Mouse (Mus musculus) splenic B cell, adult 2 months (primary cell): ENCODE data around the gene Ppa1.

Experiments
- DNase-seq: peaks from one replicate; pipeline ENCODE4 v3.0.0-alpha.2; 2011; ENCODE audit warnings: low read depth, low spot score
- H3K27me3 ChIP-seq: 2 replicates; pipeline ENCODE4 v1.6.1; 2012; ENCODE audit warnings: mild to moderate bottlenecking, low read length, moderate library complexity, mixed read lengths; ENCODE audit not compliant: control insufficient read depth, poor library complexity, insufficient read depth, severe bottlenecking
- H3K36me3 ChIP-seq: 2 replicates; pipeline ENCODE4 v1.6.1; 2012; ENCODE audit warnings: mild to moderate bottlenecking, low read length, moderate library complexity, mixed read lengths; ENCODE audit not compliant: control insufficient read depth, poor library complexity, insufficient read depth, severe bottlenecking

Ppa1 gene

DNA sequence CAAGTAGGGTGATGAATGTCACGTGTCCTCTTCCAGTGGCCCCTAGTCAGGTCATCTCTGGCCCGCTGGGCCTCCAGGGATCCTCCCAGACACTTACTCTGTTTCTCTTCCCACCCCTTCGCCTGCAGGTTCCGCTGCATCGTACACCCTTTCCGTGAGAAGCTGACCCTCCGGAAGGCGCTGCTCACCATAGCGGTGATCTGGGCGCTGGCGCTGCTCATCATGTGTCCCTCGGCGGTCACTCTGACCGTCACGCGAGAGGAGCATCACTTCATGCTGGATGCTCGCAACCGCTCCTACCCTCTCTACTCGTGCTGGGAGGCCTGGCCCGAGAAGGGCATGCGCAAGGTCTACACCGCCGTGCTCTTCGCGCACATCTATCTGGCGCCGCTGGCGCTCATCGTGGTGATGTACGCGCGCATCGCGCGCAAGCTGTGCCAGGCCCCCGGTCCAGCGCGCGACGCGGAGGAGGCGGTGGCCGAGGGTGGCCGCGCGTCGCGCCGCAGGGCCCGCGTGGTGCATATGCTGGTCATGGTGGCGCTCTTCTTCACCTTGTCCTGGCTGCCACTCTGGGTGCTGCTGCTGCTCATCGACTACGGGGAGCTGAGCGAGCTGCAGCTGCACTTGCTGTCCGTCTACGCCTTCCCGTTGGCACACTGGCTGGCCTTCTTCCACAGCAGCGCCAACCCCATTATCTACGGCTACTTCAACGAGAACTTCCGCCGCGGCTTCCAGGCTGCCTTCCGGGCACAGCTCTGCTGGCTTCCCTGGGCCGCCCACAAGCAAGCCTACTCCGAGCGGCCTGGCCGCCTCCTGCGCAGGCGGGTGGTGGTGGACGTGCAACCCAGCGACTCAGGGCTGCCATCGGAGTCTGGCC lies 22.7 kb upstream of the Ppa1 start:
- Histone ChIP-seq H3K27me3 (no peaks in the 10 kb centered on the region), H3K36me3 (no peaks in the 10 kb centered on the region)
- peak; percentile 11 for DNase-seq

DNA sequence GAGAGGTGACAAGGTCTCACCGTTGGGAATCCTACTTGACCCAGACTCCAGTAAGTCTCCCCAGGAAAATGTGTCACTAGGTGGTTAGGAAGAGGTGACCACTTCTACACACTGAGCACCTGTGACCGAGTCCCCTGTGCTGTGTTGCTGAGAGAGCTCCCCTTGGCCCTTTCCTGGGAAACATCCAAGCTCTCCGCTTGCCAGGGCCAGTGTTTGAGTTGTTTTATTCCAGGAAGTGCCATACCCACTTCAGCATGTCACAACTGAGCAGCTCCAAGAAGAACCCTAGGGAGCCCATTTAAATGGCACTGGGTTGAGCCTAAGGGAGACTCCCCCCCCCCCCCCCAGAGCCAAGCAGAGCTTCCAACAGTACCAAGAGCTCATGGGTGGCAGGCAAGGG lies 21.8 kb upstream of the Ppa1 start:
- no peak for DNase-seq
- Histone ChIP-seq H3K27me3 (no peaks in the 10 kb centered on the region), H3K36me3 (no peaks in the 10 kb centered on the region)

DNA sequence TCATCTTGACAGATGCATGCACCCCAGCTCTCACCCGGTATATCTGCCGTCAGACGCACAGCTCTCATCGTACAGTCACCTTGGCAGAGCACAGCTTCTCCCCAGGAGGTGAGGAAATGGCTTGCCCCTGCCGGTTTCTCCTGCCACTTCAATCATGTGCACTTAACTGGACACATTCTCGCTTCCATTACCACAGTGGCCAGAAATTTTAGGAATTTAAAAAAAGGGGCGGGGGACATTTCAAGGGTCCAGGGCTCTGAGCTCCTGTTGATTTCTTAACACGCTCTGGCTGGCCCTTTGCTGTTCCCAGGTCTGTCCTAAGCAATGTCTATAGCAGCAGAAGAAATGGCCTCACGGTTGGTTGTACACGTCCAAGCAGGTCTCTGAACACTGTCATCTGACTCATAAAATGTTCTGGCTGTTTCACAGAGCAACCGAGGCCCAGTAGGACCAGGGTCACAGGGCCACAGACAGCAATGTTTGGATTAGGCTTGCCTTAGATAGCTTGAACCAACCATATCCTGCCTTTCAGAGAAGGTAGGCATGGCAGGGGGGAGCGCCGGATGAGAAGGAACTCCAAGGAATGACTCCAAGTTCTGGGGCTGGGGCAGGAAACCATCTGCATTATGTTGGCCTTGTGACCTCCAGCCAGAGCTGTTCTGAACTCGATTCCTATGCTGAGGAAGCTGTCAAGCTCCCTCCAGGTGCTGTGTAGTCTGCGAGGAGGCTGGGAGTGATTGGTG lies 21.0 kb upstream of the Ppa1 start:
- no peaks in the 10 kb centered on the region for H3K27me3 ChIP-seq
- no peaks in the 10 kb centered on the region for H3K36me3 ChIP-seq
- DNase-seq = no peak

DNA sequence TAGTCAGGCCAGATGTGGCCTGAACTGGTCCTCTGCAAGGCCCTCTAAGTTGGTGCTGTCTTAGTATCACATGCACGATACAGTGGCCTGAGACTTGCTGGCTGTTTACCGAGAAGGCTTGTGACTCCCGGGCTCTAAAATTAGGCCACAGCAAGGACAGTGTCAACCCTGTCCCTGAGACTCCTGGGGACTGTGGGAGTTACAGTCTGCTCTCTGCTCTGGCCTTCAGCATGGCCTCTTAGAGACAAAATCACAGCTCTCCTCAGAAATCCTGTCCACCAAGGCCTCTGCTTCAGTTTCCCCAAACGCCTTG lies 20.5 kb upstream of the Ppa1 start:
- Histone ChIP-seq H3K27me3 (no peaks in the 10 kb centered on the region), H3K36me3 (no peaks in the 10 kb centered on the region)
- DNase-seq = no peak

DNA sequence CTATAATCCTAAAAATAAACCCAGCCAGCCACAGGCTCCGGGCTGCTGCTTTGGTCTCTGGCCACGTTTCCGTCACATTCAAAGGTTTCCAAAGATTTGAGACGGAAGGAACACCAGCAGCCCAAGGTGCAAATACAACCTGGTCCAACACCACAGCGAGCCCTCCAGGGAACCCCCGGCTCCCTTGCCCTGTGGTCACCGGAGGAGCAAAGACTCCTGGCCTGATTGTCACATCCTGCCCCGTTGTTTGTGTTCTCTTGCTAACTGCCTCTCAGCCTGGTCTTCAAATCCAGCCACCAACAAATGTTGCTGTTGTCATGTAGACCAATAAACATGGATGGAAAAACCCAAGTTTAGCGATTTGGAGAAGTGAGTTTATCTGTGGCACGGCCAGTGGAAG lies 15.9 kb upstream of the Ppa1 start:
- Histone ChIP-seq H3K27me3 (no peaks in the 10 kb centered on the region), H3K36me3 (no peaks in the 10 kb centered on the region)
- DNase-seq = no peak

DNA sequence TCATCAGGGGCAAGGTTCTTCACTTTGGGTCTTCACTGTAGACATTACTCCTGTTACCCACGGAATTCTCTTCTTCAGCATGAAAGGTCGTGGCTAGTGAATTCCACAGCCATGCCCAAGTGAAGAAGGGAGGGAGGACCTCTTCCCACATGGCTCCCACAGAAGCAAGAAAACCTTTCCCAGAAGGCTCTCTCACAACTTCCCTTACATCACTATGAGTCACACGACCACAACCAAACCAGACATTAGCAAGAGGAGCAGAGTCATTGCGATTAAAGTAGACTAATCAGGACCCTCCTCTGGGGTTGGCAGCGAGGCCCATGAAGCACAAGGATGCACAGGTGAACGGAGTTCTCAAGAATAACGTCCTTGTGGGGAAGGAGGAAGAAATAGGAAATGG lies 11.3 kb upstream of the Ppa1 start:
- Histone ChIP-seq H3K27me3 (no peaks in the 10 kb centered on the region), H3K36me3 (no peaks in the 10 kb centered on the region)
- DNase-seq = no peak

DNA sequence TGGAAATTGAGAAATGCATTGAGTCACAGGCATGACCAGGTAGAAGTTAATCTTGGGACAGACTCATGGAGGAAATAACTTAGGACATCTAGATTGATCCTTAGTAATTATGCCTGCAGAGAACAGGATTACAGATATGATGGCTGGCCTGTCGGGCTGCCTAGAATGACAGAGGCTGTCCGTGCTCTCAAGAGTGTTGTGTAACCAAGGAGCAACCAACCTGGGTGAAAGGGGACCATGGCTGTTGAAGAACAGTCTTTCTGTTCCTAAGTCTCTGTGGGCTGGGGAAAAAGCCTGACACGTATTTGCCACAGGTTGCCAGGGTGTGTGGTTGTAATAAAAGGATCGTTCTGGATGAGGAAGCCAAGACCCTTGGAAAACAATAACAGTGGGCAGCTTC lies 8.0 kb upstream of the Ppa1 start:
- no peaks in the 10 kb centered on the region for H3K36me3 ChIP-seq
- DNase-seq = no peak
- no peaks in the 10 kb centered on the region for H3K27me3 ChIP-seq

DNA sequence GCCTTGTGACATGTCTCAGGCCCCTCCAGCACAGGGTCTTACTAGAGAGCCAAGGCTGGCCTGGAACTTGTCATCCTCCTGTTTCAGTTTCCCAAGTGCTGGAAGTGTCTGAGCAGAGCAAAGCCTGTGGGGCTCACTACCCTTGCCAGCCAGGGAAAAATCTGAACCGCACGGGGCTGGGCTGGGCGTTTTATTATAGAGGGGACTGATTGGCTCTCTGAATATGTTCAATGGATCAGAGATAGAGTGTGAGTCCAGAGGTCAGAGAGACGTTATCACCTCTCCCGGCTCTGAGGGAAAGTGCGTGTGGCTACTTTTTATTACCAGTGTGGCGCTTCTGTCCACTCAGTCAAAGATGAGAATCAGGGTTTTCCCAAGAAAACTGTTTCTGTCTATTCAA lies 1.8 kb upstream of the Ppa1 start:
- Histone ChIP-seq H3K36me3 (no peaks in the 10 kb centered on the region), H3K27me3 (no peaks in the 10 kb centered on the region)
- no peak for DNase-seq

DNA sequence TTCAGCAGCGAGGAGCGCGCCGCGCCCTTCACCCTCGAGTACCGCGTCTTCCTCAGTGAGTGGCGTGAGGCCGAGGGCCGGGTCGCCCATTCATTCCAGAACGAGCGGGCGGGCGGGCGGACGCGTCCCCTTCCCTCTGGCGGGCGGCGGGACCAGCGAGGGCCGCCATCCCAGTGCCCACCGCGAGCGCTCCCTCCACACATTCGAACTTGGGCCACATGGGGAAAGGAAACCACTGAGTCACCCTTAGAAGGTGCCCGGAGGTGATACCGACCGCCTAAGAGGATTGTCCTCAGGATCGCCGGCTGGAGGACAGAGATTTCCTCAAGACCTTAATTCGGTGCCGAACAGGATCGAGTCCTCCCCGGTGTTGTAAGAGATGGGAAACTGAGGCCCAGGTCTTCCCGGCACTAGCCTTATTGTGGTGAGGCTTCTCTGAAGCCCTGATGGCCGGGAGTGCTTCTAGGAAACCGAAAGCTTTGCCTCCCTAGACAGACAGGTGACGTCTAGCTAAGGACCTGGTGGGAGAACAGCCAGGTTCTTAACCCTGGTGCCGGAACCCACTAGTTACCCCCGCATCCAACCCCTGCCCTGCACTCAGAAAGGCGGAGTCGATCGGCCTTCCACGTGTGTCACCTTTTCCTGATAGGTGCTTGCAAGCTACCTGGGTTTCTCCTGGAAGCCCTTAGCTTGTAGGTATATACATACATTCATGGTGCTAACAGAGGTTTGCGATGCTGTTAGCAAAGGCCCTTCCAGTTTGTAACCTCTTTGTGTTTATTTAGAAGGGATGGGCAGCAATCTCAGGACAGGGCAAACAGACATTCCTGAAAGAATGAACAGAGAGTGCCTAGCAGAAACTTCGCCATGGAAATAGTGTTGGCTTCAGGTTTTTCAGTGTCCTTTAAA lies 639 bp downstream of the Ppa1 start:
- no peaks in the 10 kb centered on the region for H3K27me3 ChIP-seq
- peak; percentile 29 for DNase-seq
- H3K36me3 ChIP-seq = no peaks in the 10 kb centered on the region

DNA sequence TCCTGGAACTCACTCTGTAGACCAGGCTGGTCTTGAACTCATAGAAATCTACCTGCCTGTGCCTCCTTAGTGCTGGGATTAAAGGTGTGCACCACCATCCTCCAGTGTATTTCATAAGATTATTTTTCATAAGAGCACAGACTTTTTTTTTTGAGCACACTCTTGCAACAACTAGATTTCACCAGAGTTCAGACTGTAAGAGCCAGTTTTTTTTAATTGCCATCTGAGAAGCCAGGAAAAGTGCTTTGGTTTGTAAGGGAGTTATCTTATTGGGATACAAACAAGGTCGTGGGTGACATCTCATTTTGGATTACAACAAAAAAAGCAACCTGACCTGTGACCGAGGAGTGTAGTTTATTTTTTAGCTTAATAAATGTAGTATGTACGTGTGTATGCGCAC lies 5.8 kb downstream of the Ppa1 start:
- DNase-seq = no peak
- Histone ChIP-seq H3K36me3 (no peaks in the 10 kb centered on the region), H3K27me3 (no peaks in the 10 kb centered on the region)

DNA sequence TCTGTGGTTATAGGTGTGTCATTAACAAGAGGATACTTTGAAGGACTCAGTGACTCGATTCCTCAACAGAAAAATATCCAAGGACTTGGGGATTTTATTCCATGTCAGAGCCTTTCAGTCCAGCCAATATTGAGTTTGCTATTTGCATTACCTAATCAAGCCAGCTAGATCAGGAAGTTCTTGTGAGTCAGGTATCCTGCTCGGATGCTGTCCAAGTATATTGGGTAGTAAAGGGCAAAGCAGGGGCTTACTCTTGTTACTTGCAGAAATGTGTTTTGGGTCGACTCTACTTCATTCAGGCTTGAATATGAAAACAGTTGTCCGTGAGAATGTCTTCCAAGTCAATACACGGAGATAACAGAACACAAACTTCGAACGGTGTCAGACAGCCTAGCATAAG lies 6.3 kb downstream of the Ppa1 start:
- H3K27me3 ChIP-seq = no peaks in the 10 kb centered on the region
- no peak for DNase-seq

DNA sequence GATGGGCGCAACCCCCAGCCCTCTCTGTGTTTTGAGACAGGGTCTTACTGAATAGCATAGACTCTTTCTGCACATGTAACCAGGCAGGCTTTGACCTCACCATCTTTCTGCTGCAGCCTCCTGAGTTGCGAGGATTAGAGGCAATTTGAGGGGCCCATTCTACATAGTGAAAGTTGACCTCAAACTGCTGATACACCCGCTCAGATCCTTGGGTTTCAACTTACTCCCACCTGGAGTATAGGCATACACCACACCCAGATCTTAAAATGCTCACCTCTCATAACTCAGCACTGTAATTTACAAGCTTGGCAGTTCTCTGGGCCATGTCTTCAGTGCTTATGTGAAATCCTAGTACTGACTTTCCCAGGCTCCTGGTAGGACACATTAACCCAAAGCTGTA lies 6.8 kb downstream of the Ppa1 start:
- Histone ChIP-seq H3K36me3 (no peaks in the 10 kb centered on the region), H3K27me3 (no peaks in the 10 kb centered on the region)
- no peak for DNase-seq

More for the DNA sequence above, 6.3 kb downstream of the Ppa1 start:
- H3K36me3 ChIP-seq = no peaks in the 10 kb centered on the region

DNA sequence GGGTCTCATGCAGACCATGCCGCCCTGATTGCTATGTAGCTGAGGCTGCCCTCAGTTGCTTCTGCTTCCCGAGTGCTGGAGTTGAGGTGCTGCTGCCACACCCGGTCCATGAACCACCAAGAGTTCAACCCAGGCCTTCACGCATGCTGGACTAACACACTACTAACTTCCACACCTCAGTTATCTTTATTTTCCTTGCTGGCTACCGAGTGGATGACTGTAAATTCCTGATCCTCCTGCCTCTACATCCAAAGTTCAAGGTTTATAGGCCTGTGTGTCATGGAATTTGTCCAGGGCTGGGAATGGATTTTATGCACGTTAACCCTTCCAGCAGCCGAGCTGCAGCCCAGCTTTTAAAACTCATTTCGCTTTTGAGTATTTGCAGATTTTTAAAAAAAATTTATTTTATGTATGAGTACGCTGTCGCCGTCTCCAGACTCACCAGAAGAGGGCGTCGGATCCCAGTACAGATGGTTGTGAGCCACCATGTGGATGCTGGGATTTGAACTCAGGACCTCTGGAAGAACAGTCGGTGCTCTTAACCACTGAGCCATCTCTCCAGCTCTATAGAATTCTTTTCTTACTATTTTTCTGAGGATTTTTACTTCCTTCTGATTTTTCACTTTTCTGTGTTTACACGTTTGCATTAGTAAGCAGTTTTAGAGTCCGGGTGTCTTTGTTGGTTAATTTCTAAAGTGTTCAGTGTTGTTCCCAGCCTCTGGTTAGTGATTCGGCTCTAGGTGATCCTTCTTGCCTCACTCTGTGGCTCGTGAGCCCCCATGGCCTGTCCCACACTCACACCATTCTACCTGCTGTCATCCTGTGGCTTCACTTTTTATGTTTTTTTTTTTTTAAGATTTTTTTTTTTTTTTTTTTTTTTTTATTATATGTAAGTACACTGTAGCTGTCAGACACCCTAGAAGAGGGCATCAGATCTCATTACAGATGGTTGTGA lies 8.9 kb downstream of the Ppa1 start:
- no peaks in the 10 kb centered on the region for H3K36me3 ChIP-seq
- no peak for DNase-seq

DNA sequence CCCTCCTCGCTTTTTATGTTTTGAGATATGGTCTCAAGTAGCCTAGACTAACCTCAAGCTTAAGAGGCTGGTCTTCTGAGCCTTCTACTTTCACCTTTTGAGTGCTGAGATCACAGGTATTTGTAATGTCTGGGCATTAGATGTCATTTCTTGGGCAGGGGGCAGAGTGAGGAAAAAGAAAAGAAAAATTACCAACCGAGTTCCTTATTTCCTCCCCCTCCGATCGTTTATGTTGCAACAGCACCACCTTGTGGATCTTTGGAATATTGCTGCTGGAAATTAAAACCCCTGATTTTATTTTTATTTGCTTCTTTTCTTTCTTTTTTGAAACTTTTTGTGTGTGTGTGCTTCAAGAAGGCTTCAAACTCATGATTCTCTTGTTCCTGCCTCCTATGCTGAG lies 9.6 kb downstream of the Ppa1 start:
- peak; percentile 77 for DNase-seq
- H3K27me3 ChIP-seq = no peaks in the 10 kb centered on the region
- no peaks in the 10 kb centered on the region for H3K36me3 ChIP-seq

More for the DNA sequence above, 8.9 kb downstream of the Ppa1 start:
- no peaks in the 10 kb centered on the region for H3K27me3 ChIP-seq
